Mouse (Mus musculus): ENCODE data around the gene Cd93. TPM values are rescaled to one million over a fixed set of nuclear protein-coding genes. Genes with fewer than 3 reads are reported as not detected.

Gene Cd93
- polyA plus RNA-seq, 1 experiment from 2014 or later = 25.8 TPM

DNA sequence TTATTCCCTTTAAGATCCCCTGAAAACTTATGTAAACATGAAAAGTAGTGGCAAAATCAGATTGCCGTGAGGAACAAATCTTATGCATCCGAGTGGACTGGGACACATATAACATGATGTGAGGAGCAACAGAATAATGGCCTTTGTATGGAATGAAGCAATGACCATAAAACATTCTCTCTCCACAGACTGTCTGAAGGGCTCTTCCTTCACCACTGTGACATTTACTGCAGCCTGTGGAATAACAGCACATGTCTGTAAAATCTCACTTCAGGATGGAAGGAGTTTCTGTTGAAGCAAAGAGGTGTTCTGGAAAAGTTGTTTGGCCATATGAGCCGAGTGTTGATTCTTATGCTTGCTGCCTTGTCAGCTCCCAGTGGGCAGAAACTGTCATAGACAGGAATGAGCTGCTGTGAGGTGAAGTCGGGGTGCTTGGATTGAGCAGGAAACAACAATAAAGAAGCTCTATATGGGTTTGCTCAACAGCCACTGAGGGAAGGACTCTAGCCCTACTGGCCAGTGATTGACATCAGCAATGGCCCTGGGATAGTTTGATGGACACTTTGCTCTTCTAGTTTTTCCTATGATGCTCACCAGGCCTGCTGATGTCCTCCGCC is 32.6 kb upstream of the Cd93 start:
- no peaks in the 10 kb centered on the region for H3K27me3 ChIP-seq (ENCODE audit: control insufficient read depth, insufficient read depth, low read length)
- no peak overlapping the region for H3K9ac ChIP-seq (ENCODE audit: low read length)
- no peaks in the 10 kb centered on the region for H3K36me3 ChIP-seq (ENCODE audit: control insufficient read depth, insufficient read depth)
- no peaks in the 10 kb centered on the region for H3K4me1 ChIP-seq (ENCODE audit: control insufficient read depth, insufficient read depth, low read length)
- H3K4me3 ChIP-seq (ENCODE audit: low read length) = no peak overlapping the region
- WGBS = 77% methylated on average over 5 of the region's 5 CpGs
- H3K4me2 ChIP-seq (ENCODE audit: low read depth, low read length) = no peak overlapping the region
- H3K9me3 ChIP-seq (replicated peaks; ENCODE audit: control insufficient read depth, low read length) = peaks cover 3% of the 10 kb centered on the region; the same call in 1 of the 2 replicates
- ATAC-seq (replicated peaks; ENCODE audit: extremely low read depth, insufficient read depth, low FRiP score) = no peak
- H3K27ac ChIP-seq (ENCODE audit: low read length) = no peak overlapping the region

DNA sequence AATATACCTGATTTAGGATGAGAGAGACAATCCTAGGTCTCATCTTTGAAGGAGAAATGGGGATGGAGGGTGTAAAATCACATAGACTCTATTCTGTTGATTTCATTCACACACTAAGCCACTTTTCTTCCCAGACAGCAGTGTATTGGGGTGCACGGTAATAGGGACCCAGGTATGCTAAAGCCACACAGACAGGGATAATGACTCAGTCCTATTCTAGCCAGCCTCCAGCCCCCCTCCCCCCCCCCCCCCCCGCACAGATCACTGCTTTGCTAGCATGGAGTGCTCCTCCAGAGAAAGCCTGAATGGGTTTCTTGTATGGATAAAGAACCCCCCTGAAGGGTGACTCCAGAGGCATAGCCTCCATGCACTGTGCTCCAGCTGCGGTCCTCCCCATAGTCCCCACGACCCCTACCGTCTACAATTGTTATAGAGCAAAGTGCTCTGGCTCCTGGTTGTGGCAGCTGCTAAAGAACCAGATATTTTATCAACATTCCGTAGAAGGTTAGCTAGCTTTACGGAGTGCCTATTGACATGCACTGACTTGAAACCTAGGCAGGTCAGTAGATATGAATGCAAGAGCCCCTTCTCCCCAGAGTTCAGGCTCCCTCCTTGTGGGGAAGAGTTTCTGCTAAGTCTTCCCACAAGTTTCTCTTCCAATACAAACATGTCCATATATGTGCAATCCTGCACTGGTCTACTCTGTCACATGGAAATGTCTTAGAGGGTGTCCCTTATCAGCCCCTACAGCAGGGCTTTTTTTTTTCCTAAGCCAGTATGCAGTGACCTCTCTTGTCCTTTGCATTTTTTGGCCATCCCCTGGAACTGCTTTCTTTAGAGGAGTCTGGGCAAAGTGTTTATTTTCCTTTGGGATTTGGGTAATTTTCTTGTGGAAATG is 26.2 kb upstream of the Cd93 start:
- 19% methylated on average over 6 of the region's 7 CpGs for WGBS

DNA sequence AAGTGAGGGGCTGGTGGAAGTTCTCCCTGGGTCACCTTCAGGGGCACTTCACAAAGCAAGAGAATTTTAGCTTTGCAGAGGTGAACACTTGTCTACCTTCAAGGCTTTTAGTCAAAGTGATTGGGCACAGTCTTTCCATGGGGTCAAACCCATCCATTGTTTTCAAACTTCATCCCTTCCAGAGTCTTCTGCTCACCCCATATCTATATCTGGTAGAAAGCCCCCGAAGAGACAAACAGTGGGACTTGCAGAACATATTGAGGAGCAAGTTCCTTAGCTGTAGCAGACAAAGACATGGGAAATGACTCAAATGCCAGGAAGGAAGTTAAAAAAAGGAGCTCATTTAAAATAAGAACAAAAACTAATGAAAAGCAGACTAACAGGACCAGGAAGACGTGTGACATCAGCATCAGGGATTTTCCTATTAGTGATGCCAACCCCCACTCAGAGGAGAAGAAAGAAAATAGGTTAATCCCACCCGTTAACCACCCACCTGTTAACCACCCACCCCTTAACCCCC is 24.6 kb upstream of the Cd93 start:
- ATAC-seq (replicated peaks; ENCODE audit: extremely low read depth, insufficient read depth, low FRiP score) = no peak; the same call in 1 of the 2 replicates
- no peaks in the 10 kb centered on the region for H3K27me3 ChIP-seq (ENCODE audit: control insufficient read depth, insufficient read depth, low read length)
- no peak overlapping the region for H3K4me3 ChIP-seq (ENCODE audit: low read length)
- H3K4me2 ChIP-seq (ENCODE audit: low read depth, low read length) = no peak overlapping the region
- H3K27ac ChIP-seq (ENCODE audit: low read length) = peak overlapping the region; percentile 72
- 67% methylated on average over 3 of the region's 3 CpGs for WGBS
- H3K9ac ChIP-seq (ENCODE audit: low read length) = no peak overlapping the region
- H3K4me1 ChIP-seq (ENCODE audit: control insufficient read depth, insufficient read depth, low read length) = peaks cover 4% of the 10 kb centered on the region; the same call in 1 of the 2 replicates
- no peaks in the 10 kb centered on the region for H3K36me3 ChIP-seq (ENCODE audit: control insufficient read depth, insufficient read depth)
- H3K9me3 ChIP-seq (replicated peaks; ENCODE audit: control insufficient read depth, low read length) = peaks cover 3% of the 10 kb centered on the region; the same call in 1 of the 2 replicates

More for the DNA sequence above, 26.2 kb upstream of the Cd93 start:
- H3K4me3 ChIP-seq (ENCODE audit: low read length) = no peak overlapping the region
- H3K27ac ChIP-seq (ENCODE audit: low read length) = peak overlapping the region; percentile 41
- peaks cover 4% of the 10 kb centered on the region; the same call in 1 of the 2 replicates for H3K4me1 ChIP-seq (ENCODE audit: control insufficient read depth, insufficient read depth, low read length)
- H3K4me2 ChIP-seq (ENCODE audit: low read depth, low read length) = no peak overlapping the region
- no peaks in the 10 kb centered on the region for H3K36me3 ChIP-seq (ENCODE audit: control insufficient read depth, insufficient read depth)
- H3K9ac ChIP-seq (ENCODE audit: low read length) = no peak overlapping the region
- peaks cover 3% of the 10 kb centered on the region; the same call in 1 of the 2 replicates for H3K9me3 ChIP-seq (replicated peaks; ENCODE audit: control insufficient read depth, low read length)
- peak; percentile 87 for ATAC-seq (replicated peaks; ENCODE audit: extremely low read depth, insufficient read depth, low FRiP score)
- no peaks in the 10 kb centered on the region for H3K27me3 ChIP-seq (ENCODE audit: control insufficient read depth, insufficient read depth, low read length)

DNA sequence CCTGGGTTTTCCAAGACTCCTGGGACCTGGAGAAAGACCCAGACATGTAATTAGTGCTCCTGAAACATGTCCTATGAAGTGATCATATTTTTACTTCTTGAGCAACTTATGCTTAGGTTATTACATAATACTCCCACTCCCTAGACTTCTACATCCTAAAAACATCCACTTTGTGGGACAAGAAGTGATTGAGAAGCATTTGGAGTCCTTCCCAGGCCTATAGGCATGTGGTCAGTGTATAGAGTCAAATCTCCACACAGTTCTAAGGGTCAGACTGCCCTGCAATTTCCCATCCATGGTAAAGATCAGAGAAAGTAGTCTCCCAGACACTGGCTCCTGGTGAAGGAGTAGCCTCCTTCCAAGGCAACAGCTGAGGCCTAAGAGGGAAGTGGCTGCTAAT is 12.0 kb upstream of the Cd93 start:
- H3K27me3 ChIP-seq (ENCODE audit: control insufficient read depth, insufficient read depth, low read length) = no peaks in the 10 kb centered on the region
- ATAC-seq (replicated peaks; ENCODE audit: extremely low read depth, insufficient read depth, low FRiP score) = no peak
- H3K9me3 ChIP-seq (replicated peaks; ENCODE audit: control insufficient read depth, low read length) = no peaks in the 10 kb centered on the region
- no peak overlapping the region for H3K9ac ChIP-seq (ENCODE audit: low read length)
- H3K36me3 ChIP-seq (ENCODE audit: control insufficient read depth, insufficient read depth) = no peaks in the 10 kb centered on the region
- no peak overlapping the region for H3K4me2 ChIP-seq (ENCODE audit: low read depth, low read length)
- no peak overlapping the region for H3K27ac ChIP-seq (ENCODE audit: low read length)
- H3K4me1 ChIP-seq (ENCODE audit: control insufficient read depth, insufficient read depth, low read length) = no peaks in the 10 kb centered on the region
- no peak overlapping the region for H3K4me3 ChIP-seq (ENCODE audit: low read length)

DNA sequence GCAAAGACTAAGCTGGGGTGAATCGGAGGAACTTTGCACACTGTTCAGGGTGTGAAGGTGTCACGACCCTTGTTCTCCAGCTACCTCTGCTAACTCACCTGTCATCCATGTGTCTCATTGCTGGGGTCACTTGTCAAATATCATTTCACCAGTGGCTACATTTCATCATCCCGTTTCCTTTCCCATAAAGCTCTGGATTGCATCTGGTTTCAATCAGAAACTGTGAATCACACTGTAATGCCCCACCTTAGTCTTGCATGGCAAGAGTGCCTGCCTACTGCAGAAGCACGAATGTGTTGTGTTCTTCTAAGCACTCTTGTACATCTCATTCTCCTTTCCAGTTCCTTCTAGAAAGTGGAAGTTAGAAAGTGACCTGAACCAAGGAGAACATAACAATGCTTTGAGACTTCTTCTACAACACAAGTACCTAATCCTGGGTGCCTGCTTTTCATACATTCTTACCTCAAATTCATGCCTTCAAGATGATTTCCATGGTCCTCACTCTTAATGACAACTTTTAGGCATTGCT is 10.7 kb upstream of the Cd93 start:
- WGBS = 76% methylated on average over 4 of the region's 4 CpGs
- no peaks in the 10 kb centered on the region for H3K4me1 ChIP-seq (ENCODE audit: control insufficient read depth, insufficient read depth, low read length)
- no peak overlapping the region for H3K27ac ChIP-seq (ENCODE audit: low read length)
- no peaks in the 10 kb centered on the region for H3K36me3 ChIP-seq (ENCODE audit: control insufficient read depth, insufficient read depth)
- H3K4me2 ChIP-seq (ENCODE audit: low read depth, low read length) = no peak overlapping the region
- no peaks in the 10 kb centered on the region for H3K9me3 ChIP-seq (replicated peaks; ENCODE audit: control insufficient read depth, low read length)
- H3K4me3 ChIP-seq (ENCODE audit: low read length) = no peak overlapping the region
- ATAC-seq (replicated peaks; ENCODE audit: extremely low read depth, insufficient read depth, low FRiP score) = no peak
- H3K9ac ChIP-seq (ENCODE audit: low read length) = no peak overlapping the region
- H3K27me3 ChIP-seq (ENCODE audit: control insufficient read depth, insufficient read depth, low read length) = no peaks in the 10 kb centered on the region

DNA sequence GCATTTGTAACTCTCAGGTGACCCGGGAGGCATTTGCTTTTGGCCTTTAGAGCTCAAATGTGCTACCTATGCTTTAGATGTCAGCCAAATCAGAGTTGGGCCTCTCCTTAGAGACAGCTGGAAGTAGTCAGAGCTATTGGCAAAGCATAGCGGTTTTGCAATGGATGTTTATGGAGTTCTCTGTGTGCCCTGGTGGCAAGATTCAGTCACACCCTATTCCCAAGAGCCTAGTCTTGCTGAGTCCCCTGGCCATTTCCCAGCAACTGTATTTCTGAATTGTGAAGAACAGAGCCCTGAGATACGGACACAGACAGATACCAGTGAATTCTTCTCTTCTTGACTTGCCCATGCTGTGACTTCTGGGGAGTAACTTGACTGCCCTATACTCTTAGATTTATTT is 9.7 kb upstream of the Cd93 start:
- no peaks in the 10 kb centered on the region for H3K36me3 ChIP-seq (ENCODE audit: control insufficient read depth, insufficient read depth)
- no peak overlapping the region for H3K4me2 ChIP-seq (ENCODE audit: low read depth, low read length)
- no peak for ATAC-seq (replicated peaks; ENCODE audit: extremely low read depth, insufficient read depth, low FRiP score)
- H3K27me3 ChIP-seq (ENCODE audit: control insufficient read depth, insufficient read depth, low read length) = no peaks in the 10 kb centered on the region
- H3K9ac ChIP-seq (ENCODE audit: low read length) = no peak overlapping the region
- no peaks in the 10 kb centered on the region for H3K4me1 ChIP-seq (ENCODE audit: control insufficient read depth, insufficient read depth, low read length)
- no peak overlapping the region for H3K4me3 ChIP-seq (ENCODE audit: low read length)
- WGBS = 80% methylated on average over 3 of the region's 3 CpGs
- no peaks in the 10 kb centered on the region for H3K9me3 ChIP-seq (replicated peaks; ENCODE audit: control insufficient read depth, low read length)
- no peak overlapping the region for H3K27ac ChIP-seq (ENCODE audit: low read length)

DNA sequence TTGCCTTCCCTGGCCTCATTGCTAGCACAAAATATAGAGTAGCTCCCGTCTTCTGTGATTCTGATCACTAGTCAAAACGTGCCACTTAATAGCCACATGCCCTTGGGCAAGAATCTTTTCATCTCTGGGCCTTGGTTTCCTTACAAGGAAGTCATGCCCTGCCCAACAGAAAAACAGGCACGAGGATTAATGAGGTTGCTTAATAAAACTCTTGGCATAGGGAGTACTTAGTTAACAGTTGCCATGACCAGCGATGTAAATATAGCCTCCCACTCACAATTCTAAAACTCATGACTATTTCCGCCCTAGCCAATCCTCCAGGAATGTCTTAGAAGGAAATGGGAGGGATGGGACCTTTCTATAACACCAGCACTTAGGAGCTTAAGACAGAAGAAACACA is 8.1 kb upstream of the Cd93 start:
- no peaks in the 10 kb centered on the region for H3K36me3 ChIP-seq (ENCODE audit: control insufficient read depth, insufficient read depth)
- H3K9ac ChIP-seq (ENCODE audit: low read length) = no peak overlapping the region
- H3K4me3 ChIP-seq (ENCODE audit: low read length) = no peak overlapping the region
- H3K27me3 ChIP-seq (ENCODE audit: control insufficient read depth, insufficient read depth, low read length) = no peaks in the 10 kb centered on the region
- no peaks in the 10 kb centered on the region for H3K4me1 ChIP-seq (ENCODE audit: control insufficient read depth, insufficient read depth, low read length)
- H3K27ac ChIP-seq (ENCODE audit: low read length) = no peak overlapping the region
- 58% methylated on average over 5 of the region's 5 CpGs for WGBS
- no peak overlapping the region for H3K4me2 ChIP-seq (ENCODE audit: low read depth, low read length)
- no peaks in the 10 kb centered on the region for H3K9me3 ChIP-seq (replicated peaks; ENCODE audit: control insufficient read depth, low read length)
- ATAC-seq (replicated peaks; ENCODE audit: extremely low read depth, insufficient read depth, low FRiP score) = 0 out of 2 replicates have a peak, but pooled peaks have one; percentile 10

DNA sequence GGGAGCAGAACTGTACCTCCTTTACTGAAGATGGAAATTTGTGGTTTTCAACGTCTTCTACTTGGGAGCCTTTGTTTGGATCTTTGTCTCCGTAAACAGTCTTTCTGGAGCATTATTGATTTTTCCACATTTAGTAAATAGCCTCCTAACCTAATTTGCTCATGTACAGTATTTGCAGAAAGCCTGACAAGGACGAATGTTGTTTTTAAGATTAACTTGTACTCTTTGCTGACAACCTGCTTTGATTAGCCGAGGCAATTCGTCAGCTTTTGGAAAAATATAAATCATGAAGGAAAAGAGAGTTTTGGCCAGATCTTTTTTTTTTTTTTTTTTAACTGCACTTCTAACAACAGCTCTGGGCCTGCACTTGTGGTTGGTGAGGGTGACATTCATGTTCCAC is 7.3 kb upstream of the Cd93 start:
- WGBS = 65% methylated on average over 5 of the region's 5 CpGs
- Histone ChIP-seq H3K9ac (ENCODE audit: low read length) (no peak overlapping the region), H3K4me3 (ENCODE audit: low read length) (no peak overlapping the region), H3K27ac (ENCODE audit: low read length) (no peak overlapping the region), H3K27me3 (ENCODE audit: control insufficient read depth, insufficient read depth, low read length) (no peaks in the 10 kb centered on the region), H3K4me1 (ENCODE audit: control insufficient read depth, insufficient read depth, low read length) (no peaks in the 10 kb centered on the region), H3K36me3 (ENCODE audit: control insufficient read depth, insufficient read depth) (no peaks in the 10 kb centered on the region), H3K4me2 (ENCODE audit: low read depth, low read length) (no peak overlapping the region), H3K9me3 (replicated peaks; ENCODE audit: control insufficient read depth, low read length) (no peaks in the 10 kb centered on the region)
- no peak for ATAC-seq (replicated peaks; ENCODE audit: extremely low read depth, insufficient read depth, low FRiP score)

DNA sequence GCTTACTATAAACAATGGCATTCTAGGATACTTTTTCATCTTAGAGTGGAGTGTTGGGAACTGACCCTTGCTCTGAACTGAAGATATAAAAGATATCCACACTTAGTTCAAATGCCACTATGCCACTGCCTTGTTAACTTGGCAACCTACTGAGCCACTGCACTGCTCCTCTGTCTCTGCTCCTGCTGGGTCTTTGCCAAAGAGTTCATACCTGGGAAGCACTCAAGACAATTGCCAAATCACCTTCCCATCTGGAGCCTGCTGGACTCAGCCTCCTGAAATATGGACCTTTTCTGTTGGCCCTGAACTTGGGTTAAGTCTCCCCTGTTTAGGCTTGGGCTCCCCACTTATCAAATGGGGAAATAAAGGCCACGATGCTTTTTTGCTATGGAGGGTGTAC is 6.3 kb upstream of the Cd93 start:
- Histone ChIP-seq H3K27ac (ENCODE audit: low read length) (no peak overlapping the region), H3K4me2 (ENCODE audit: low read depth, low read length) (no peak overlapping the region), H3K4me1 (ENCODE audit: control insufficient read depth, insufficient read depth, low read length) (no peaks in the 10 kb centered on the region), H3K9me3 (replicated peaks; ENCODE audit: control insufficient read depth, low read length) (no peaks in the 10 kb centered on the region), H3K27me3 (ENCODE audit: control insufficient read depth, insufficient read depth, low read length) (no peaks in the 10 kb centered on the region), H3K9ac (ENCODE audit: low read length) (no peak overlapping the region), H3K36me3 (ENCODE audit: control insufficient read depth, insufficient read depth) (no peaks in the 10 kb centered on the region), H3K4me3 (ENCODE audit: low read length) (no peak overlapping the region)
- 83% methylated on average over 1 of the region's 1 CpGs for WGBS
- ATAC-seq (replicated peaks; ENCODE audit: extremely low read depth, insufficient read depth, low FRiP score) = no peak
